8 mouse cellular contexts compared by ENCODE assay signal in genomic region chr10:117845597-117846259, GRCm38 (mm10). TPM values are rescaled to one million over a fixed set of nuclear protein-coding genes. Genes with fewer than 3 reads are reported as not detected.
DNase-seq lines count a peak whose midpoint lies in the region; ATAC-seq and TF ChIP-seq lines count a peak whose summit lies in the region.

Gene Rap1b (minus strand): TSS chr10:117846035.

- WGBS in bone marrow, adult 2 months: under 1% methylated on average over 110 of the region's 112 CpGs
- WGBS in embryonic facial prominence, embryonic 15.5 days: under 1% methylated on average over 85 of the region's 112 CpGs
- under 1% methylated on average over 86 of the region's 112 CpGs for WGBS in kidney, embryonic 14.5 days
- WGBS in limb, embryonic 15.5 days: under 1% methylated on average over 93 of the region's 112 CpGs

- H3K27me3 ChIP-seq in embryonic facial prominence, embryonic 15.5 days: no peaks in the 10 kb centered on the region
- no peaks in the 10 kb centered on the region for H3K27me3 ChIP-seq in kidney, embryonic 14.5 days (ENCODE audit: control insufficient read depth, insufficient read depth, low read length)
- H3K27me3 ChIP-seq in limb, embryonic 15.5 days: no peaks in the 10 kb centered on the region

- DNase-seq in 416B (ENCODE audit: low read depth): peak; percentile 88
- DNase-seq in heart, adult 9 months (ENCODE audit: low spot score in 2 of 2): peak; percentile 95 to 96
- peak; percentile 86 to 98 for DNase-seq in monocyte, adult 2 months (ENCODE audit: low read depth in 1 of 2, low spot score in 2 of 2)
- DNase-seq in spleen, postnatal 36 days (ENCODE audit: low spot score in 2 of 2): peak; percentile 97

- peaks cover 2% of the 10 kb centered on the region; the same call in 1 of the 2 replicates for H3K4me1 ChIP-seq in bone marrow, adult 2 months (ENCODE audit: control insufficient read depth, insufficient read depth, low read length)
- peaks cover 14% of the 10 kb centered on the region for H3K4me1 ChIP-seq in embryonic facial prominence, embryonic 15.5 days
- peaks cover 5% of the 10 kb centered on the region for H3K4me1 ChIP-seq in kidney, embryonic 14.5 days (ENCODE audit: control insufficient read depth, insufficient read depth, low read length)
- H3K4me1 ChIP-seq in limb, embryonic 15.5 days: peaks cover 21% of the 10 kb centered on the region

- ATAC-seq in embryonic facial prominence, embryonic 15.5 days (ENCODE audit: insufficient number of reproducible peaks, low FRiP score, low TSS enrichment, low read depth): peak; percentile 94
- ATAC-seq in kidney, embryonic 14.5 days (ENCODE audit: low FRiP score, low TSS enrichment): peak; percentile 96
- ATAC-seq in limb, embryonic 15.5 days (ENCODE audit: insufficient number of reproducible peaks, low FRiP score, low TSS enrichment, low read depth): peak; percentile 95

- peak within 1 kb of the TSS; percentile 82 for H3K4me3 ChIP-seq in bone marrow, adult 2 months (replicated peaks; ENCODE audit: control insufficient read depth, low read depth, low read length)
- peak within 1 kb of the TSS; percentile 90 for H3K4me3 ChIP-seq in embryonic facial prominence, embryonic 15.5 days (replicated peaks)
- peak within 1 kb of the TSS; percentile 67 for H3K4me3 ChIP-seq in kidney, embryonic 14.5 days (ENCODE audit: low read length)
- peak within 1 kb of the TSS; percentile 89 for H3K4me3 ChIP-seq in limb, embryonic 15.5 days

- H3K4me2 ChIP-seq in embryonic facial prominence, embryonic 15.5 days (replicated peaks): peak within 1 kb of the TSS; percentile 66
- H3K4me2 ChIP-seq in kidney, embryonic 14.5 days (replicated peaks; ENCODE audit: low read depth, low read length): peak within 1 kb of the TSS; percentile 67
- H3K4me2 ChIP-seq in limb, embryonic 15.5 days: peak within 1 kb of the TSS; percentile 53

- peak; percentile 88 for TF ChIP-seq POLR2A in bone marrow, adult 2 months (IDR thresholded peaks at IDR 0.05; ENCODE audit: borderline replicate concordance, control insufficient read depth, low read depth, low read length)

- no peak for TF ChIP-seq CTCF in bone marrow, adult 2 months (IDR thresholded peaks at IDR 0.05; ENCODE audit: control insufficient read depth, insufficient read depth, low read length)

- no peaks in the 10 kb centered on the region for H3K36me3 ChIP-seq in embryonic facial prominence, embryonic 15.5 days
- no peaks in the 10 kb centered on the region for H3K36me3 ChIP-seq in kidney, embryonic 14.5 days (ENCODE audit: control insufficient read depth, insufficient read depth, low read length)
- no peaks in the 10 kb centered on the region for H3K36me3 ChIP-seq in limb, embryonic 15.5 days

- H3K27ac ChIP-seq in bone marrow, adult 2 months (ENCODE audit: control insufficient read depth, insufficient read depth, low read depth, low read length, poor library complexity): peak within 1 kb of the TSS; percentile 100
- H3K27ac ChIP-seq in embryonic facial prominence, embryonic 15.5 days (replicated peaks): peak within 1 kb of the TSS; percentile 99
- H3K27ac ChIP-seq in kidney, embryonic 14.5 days (ENCODE audit: low read depth, low read length): peak within 1 kb of the TSS; percentile 95
- peak within 1 kb of the TSS; percentile 99 for H3K27ac ChIP-seq in limb, embryonic 15.5 days

- H3K9ac ChIP-seq in embryonic facial prominence, embryonic 15.5 days: peak within 1 kb of the TSS; percentile 91
- H3K9ac ChIP-seq in kidney, embryonic 14.5 days (ENCODE audit: low read depth, low read length): peak within 1 kb of the TSS; percentile 98
- peak within 1 kb of the TSS; percentile 92 for H3K9ac ChIP-seq in limb, embryonic 15.5 days

- H3K9me3 ChIP-seq in embryonic facial prominence, embryonic 15.5 days (replicated peaks): no peaks in the 10 kb centered on the region
- no peaks in the 10 kb centered on the region for H3K9me3 ChIP-seq in kidney, embryonic 14.5 days (ENCODE audit: control insufficient read depth, low read length)
- no peaks in the 10 kb centered on the region for H3K9me3 ChIP-seq in limb, embryonic 15.5 days

RNA-seq across cellular contexts. Expression of gene Rap1b, which starts in this region (rescaled TPM):
- polyA plus RNA-seq in bone marrow, adult 2 months (2011; ENCODE audit: insufficient read depth, insufficient read length, low replicate concordance, missing spikeins): 119 and 178 TPM in 2 replicates
- 170 and 174 TPM in 2 replicates for polyA plus RNA-seq in embryonic facial prominence, embryonic 15.5 days (2015; fragmentation: Nextera tagmentation; extraction: Ambion mirVana)
- polyA plus RNA-seq in kidney, embryonic 14.5 days (2014; fragmentation: Nextera tagmentation; extraction: Ambion mirVana): 139 and 176 TPM in 2 replicates
- polyA plus RNA-seq in limb, embryonic 15.5 days (2015; fragmentation: Nextera tagmentation; extraction: Ambion mirVana): 184 and 187 TPM in 2 replicates

Comparison
In these comparisons a context has a peak if more than half of its experiments do, and no peak if none do; other contexts are left out.
1. Peak in every context shown above with its lines: DNase-seq, ATAC-seq, H3K4me3 ChIP-seq and H3K27ac ChIP-seq.